Mouse (Mus musculus) olfactory bulb, adult 2 months (tissue): ENCODE measurements at regions not wholly inside any gene's neighbourhood (a gene's known extent, or its start where the extent isn't known, plus 50 kb on each side); places are given as distances from the start of the nearest gene placed in this dataset.
"Not testable (repeated sequence)": the region's sequence is repeated elsewhere in the genome, so short reads cannot be mapped to it uniquely, and the experiment has no call there.

Source experiments
- H3K27ac ChIP-seq: fragments of 200-500 bp; 2 replicates; pipeline ENCODE4 v1.5.1; 2012; ENCODE audit warnings: low read depth, low read length; ENCODE audit not compliant: insufficient read depth
- H3K4me1 ChIP-seq: fragments of 200-500 bp; 2 replicates; pipeline ENCODE4 v1.6.1; 2012; ENCODE audit warnings: low read length; ENCODE audit not compliant: control insufficient read depth, insufficient read depth
- H3K4me3 ChIP-seq: fragments of 200-500 bp; 2 replicates; pipeline ENCODE4 v1.5.1; 2012; ENCODE audit warnings: mild to moderate bottlenecking, low read depth, low read length, moderate library complexity; ENCODE audit not compliant: insufficient read depth
- CTCF ChIP-seq: fragments of 200-500 bp; IDR thresholded peaks from 2 replicates; pipeline ENCODE4 v1.5.1; 2012; ENCODE audit warnings: low read depth, mild to moderate bottlenecking, low read length, moderate library complexity; ENCODE audit not compliant: insufficient read depth
- POLR2A ChIP-seq: fragments of 200-500 bp; IDR thresholded peaks from 2 replicates; pipeline ENCODE4 v1.6.1; 2012; ENCODE audit warnings: mild to moderate bottlenecking, low read depth, low read length, moderate library complexity; ENCODE audit not compliant: insufficient read depth
- WGBS: fragments of 180-500 bp; shearing (Covaris S2); methylation state at CpG from one replicate; pipeline ENCODE4 v1.1.7; 2018; 5-methylcytosine and 5-hydroxymethylcytosine counted together

DNA sequence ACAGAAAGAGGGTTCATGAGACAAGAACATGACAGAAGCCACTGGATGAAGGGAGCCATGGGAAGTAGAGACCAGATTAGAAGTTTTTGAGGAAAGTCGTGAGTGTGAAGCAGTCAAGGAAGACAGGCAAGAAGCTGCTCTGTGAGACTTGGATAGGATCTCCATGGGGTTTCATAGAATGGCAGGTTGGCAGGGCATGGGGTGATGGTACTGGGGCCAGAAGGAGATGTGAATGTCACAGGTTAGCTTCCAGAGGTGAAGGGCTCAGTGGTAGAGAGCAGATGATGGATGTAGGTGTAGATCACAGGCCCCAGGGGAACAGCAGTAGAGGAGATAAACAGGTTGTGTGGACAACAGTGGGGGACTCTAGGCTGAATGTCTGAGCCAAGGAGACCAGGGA is 123.4 kb downstream of the Dll1 start:
- Histone ChIP-seq H3K4me3 (no peak overlapping the region), H3K4me1 (peaks cover 8% of the 10 kb centered on the region), H3K27ac (no peak overlapping the region)
- WGBS, result 95% methylated on average over 1 of the region's 1 CpGs
- TF ChIP-seq CTCF, result no peak
- no peak for TF ChIP-seq POLR2A

DNA sequence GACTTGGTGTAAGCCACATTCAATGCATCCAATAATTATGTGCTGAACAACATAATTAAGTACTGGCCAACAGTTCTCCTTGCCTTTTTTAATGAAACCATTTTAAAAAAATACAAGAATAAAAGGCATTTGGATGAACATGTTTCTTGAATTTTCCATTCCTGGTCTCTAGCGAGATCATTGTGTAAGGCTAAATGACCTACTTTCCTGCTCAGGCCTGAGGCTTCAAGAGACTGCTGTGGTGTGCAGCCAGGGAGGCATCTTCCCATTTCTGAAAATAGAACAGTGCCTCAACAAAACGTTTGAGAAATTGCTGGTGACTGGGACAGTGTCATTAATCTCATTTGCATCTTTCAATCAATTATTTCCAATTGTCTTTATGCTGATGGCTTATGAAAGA is 124.5 kb downstream of the Dll1 start:
- Histone ChIP-seq H3K4me3 (no peak overlapping the region), H3K27ac (peak overlapping the region; percentile 72; the same call in 1 of the 2 replicates), H3K4me1 (peaks cover 15% of the 10 kb centered on the region)
- TF ChIP-seq CTCF (no peak), POLR2A (no peak)
- WGBS, result 17% methylated on average over 2 of the region's 2 CpGs

DNA sequence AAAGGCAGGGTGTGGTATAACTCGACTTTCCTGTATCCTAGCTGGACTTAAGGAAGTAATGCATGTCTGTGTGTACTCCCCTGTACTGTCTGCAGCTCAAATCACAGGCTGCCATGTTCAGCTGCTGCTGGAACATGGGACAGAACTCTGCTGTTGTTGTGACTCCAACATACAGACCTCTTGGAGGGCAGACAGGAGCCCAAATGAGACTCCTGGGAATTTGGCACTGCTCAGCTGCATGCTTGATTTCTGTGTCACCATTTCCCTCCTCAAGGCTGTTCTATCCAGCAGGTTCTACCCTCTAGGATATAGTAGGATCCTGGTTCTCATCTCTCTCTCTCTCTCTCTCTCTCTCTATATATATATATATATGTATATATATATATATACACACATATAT is 125.0 kb downstream of the Dll1 start:
- peaks cover 15% of the 10 kb centered on the region for H3K4me1 ChIP-seq
- H3K4me3 ChIP-seq, result no peak overlapping the region
- no peak overlapping the region for H3K27ac ChIP-seq
- WGBS, result 71% methylated on average over 1 of the region's 1 CpGs
- TF ChIP-seq POLR2A, result no peak
- no peak for TF ChIP-seq CTCF

DNA sequence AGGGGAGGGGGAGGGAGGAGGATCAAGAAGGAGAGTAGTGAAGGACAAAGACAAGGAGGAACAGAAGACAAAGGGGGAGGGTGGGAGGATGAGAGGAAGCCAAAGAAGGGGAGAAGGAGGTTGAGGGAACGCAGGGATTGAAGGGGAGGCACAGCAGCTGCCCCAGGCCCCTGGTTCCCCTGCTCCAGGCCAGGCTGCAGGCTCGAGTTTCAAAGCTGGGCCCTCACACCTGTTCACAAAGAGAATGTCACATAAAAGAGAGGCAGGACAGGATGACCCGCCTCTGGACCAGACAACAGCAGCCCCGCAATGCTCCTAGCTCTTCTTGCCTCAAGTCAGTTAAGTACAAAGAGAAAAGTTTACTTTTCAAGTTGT is 128.3 kb downstream of the Dll1 start:
- H3K27ac ChIP-seq, result no peak overlapping the region
- no peak overlapping the region for H3K4me3 ChIP-seq
- TF ChIP-seq CTCF (no peak), POLR2A (no peak)
- WGBS, result 69% methylated on average over 4 of the region's 4 CpGs
- H3K4me1 ChIP-seq, result peaks cover 13% of the 10 kb centered on the region

DNA sequence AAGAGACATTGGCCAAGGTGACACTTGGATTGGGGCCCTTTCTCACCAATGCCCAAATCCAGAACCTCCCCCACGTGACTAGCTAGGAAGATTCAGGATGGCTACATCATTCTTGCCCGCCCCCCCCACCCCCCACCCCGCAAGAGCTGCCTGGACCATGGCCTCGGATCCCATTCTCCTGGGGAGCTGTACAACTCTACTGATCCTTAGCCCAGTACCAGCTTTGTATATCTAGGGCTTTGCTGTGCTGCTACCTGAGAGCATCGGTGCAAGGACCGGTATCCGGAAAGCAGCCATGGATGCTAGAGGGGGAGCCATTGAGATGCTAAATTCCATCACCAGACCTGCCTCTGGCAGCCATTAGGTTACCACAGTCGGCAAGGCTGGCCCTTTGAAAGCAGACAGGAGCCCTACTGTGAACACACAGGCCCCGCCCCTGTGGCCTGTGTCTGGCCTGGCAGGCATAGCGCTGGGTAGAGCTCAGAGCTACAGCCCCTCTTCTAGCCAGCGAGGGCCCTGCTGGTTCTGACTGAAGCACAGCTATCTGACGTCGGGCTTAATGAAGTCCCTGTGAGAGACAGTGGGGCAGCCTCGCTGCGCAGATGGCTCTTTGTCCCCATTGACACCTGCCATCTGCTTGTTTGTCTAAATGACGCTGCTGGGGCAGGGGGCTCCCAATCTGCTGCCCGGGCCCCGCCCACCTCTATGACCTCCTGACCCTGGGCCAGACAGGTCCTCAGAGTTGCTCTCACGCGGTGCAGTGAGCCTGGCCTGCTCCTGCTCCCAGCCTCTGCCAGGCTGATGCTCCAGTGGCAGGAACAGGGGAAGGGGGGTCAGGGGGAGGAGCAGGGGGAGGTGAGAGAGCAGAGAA is 128.9 kb downstream of the Dll1 start:
- no peak for TF ChIP-seq POLR2A
- TF ChIP-seq CTCF, result no peak
- 22% methylated on average over 20 of the region's 20 CpGs for WGBS
- Histone ChIP-seq H3K27ac (no peak overlapping the region), H3K4me3 (no peak overlapping the region), H3K4me1 (peaks cover 13% of the 10 kb centered on the region)

DNA sequence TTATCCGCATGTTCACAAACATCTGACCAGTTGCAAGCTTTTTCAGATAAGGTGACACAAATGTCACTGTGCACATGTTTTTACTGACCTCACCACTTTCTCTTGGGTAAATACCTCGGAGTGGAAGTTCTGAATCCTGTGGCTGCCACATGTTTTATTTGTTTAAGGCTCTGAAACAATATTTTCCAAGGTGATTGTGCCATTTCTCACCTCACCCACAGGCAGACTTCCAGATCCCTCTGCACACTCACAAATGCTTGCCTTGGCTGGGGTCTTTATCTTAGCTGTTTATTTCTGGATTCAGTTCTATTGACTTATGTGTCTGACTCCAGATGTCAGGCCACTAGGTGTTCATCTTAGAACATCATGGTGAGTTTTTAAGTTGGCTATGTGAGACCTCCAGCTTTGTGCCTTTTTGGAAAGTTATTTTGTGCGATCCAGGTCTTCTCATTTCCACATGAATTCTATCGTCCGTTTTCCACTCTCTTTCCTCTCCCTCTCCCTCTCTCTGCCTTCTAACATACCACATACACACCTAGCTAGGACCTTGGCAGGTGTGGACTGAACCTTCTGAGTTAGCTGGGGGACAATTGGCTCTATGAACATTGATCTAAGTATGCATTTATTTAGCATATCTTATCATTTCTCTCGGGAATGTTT is 133.6 kb downstream of the Dll1 start:
- Histone ChIP-seq H3K4me1 (peaks cover 7% of the 10 kb centered on the region), H3K4me3 (no peak overlapping the region), H3K27ac (no peak overlapping the region)
- TF ChIP-seq POLR2A (no peak), CTCF (no peak)
- 87% methylated on average over 6 of the region's 6 CpGs for WGBS

DNA sequence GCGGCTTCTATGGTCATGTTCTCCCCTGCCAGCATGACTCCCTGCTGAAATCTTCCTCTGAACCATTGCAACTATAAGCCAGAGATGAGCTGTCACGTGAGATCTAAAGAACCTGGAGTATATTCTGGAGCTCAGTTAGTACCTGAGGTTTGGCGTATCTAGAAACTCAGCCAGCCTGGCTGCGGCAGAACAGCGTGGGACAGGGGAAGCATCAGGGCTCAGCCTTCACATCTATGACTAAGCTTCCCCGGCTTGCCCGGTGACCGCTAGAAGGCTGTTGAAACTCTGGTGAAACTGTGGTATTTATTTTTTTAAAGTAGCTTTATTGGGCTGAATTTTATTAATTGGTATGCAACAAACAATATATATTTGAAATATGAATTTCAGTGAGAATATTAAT is 134.3 kb downstream of the Dll1 start:
- no peak for TF ChIP-seq CTCF
- TF ChIP-seq POLR2A, result no peak
- H3K4me1 ChIP-seq, result no peaks in the 10 kb centered on the region
- H3K4me3 ChIP-seq, result no peak overlapping the region
- H3K27ac ChIP-seq, result no peak overlapping the region
- 83% methylated on average over 8 of the region's 8 CpGs for WGBS

DNA sequence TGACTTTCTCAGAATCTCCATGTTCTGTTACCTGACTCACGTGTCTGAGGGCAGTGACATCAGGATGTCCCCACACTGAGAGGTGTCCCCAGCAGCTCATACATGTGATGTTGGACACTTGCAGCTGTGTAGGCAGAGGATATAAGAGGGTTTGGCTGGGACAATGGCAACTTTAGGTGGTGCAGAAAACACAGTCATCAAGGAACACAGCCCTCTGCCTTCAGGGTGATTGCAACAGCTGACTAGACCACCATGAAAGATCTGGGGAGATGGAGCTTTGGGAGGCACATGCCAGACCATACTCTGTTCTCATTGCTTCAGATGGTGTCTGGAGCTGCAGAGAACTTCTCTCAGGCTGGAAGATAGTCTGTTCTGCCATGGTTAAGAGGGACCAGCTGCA is 135.2 kb downstream of the Dll1 start:
- Histone ChIP-seq H3K27ac (no peak overlapping the region), H3K4me3 (no peak overlapping the region), H3K4me1 (no peaks in the 10 kb centered on the region)
- no peak for TF ChIP-seq POLR2A
- TF ChIP-seq CTCF, result no peak
- WGBS, result 93% methylated on average over 1 of the region's 1 CpGs

DNA sequence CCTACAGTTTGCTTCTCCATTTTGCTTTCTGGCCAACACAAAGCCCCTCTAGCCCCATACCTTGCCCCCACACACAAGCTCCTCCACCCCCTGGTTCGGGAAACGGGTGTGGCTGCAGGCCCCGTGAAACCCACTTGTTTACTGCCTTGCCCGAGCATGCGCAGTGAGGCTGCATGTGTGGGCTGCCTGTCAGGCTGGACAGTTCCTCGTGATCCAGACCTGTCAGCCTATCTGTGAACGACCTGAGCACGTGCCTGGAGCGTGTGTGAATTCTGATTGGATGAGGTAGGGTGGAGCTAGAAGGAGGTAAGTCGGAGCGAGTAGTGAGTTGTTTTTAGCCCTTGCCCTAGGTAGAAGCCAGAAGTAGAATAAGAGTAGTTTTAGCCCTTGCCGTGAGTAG is 136.0 kb downstream of the Dll1 start:
- WGBS, result 80% methylated on average over 12 of the region's 12 CpGs
- H3K4me1 ChIP-seq, H3K27ac ChIP-seq, H3K4me3 ChIP-seq: not testable (repeated sequence)
